Mouse (Mus musculus) heart, embryonic 11.5 days (tissue): Measurements from ENCODE around the gene Creb1. TPM values are rescaled to one million over a fixed set of nuclear protein-coding genes. Genes with fewer than 3 reads are reported as not detected.

ENCODE experiments used
- ATAC-seq: fragments of 200-750 bp; cut with Nextera tagmentation; replicated peaks from 2 replicates; pipeline ENCODE4 v1.8.0; 2017; ENCODE audit warnings: moderate library complexity; ENCODE audit not compliant: insufficient number of reproducible peaks, low FRiP score, low TSS enrichment
- H3K27ac ChIP-seq: fragments of 300-500 bp; sonication (generic); 2 replicates; pipeline ENCODE4 v1.5.1; 2014; ENCODE audit warnings: mild to moderate bottlenecking, low read depth, low read length
- H3K27me3 ChIP-seq: fragments of 300-500 bp; sonication (generic); 2 replicates; pipeline ENCODE4 v1.6.1; 2014; ENCODE audit warnings: mild to moderate bottlenecking, low read length, mixed read lengths; ENCODE audit not compliant: control insufficient read depth, insufficient read depth
- H3K36me3 ChIP-seq: fragments of 300-500 bp; sonication (generic); 2 replicates; pipeline ENCODE4 v1.6.1; 2014; ENCODE audit warnings: mild to moderate bottlenecking, low read length, moderate library complexity, mixed read lengths; ENCODE audit not compliant: control insufficient read depth, insufficient read depth
- H3K4me1 ChIP-seq: fragments of 300-500 bp; sonication (generic); 2 replicates; pipeline ENCODE4 v1.6.1; 2014; ENCODE audit warnings: low read length; ENCODE audit not compliant: control insufficient read depth, insufficient read depth
- H3K4me2 ChIP-seq: fragments of 300-500 bp; sonication (generic); 2 replicates; pipeline ENCODE4 v1.6.1; 2014; ENCODE audit warnings: mild to moderate bottlenecking, moderate library complexity
- H3K4me3 ChIP-seq: fragments of 300-500 bp; sonication (generic); 2 replicates; pipeline ENCODE4 v1.5.1; 2014; ENCODE audit warnings: low read depth, low read length
- H3K9ac ChIP-seq: fragments of 300-500 bp; sonication (generic); 2 replicates; pipeline ENCODE4 v1.6.1; 2014; ENCODE audit warnings: mild to moderate bottlenecking, low read depth, low read length, moderate library complexity
- H3K9me3 ChIP-seq: fragments of 300-500 bp; sonication (generic); replicated peaks from 2 replicates; pipeline ENCODE4 v1.6.1; 2016; ENCODE audit warnings: low read length; ENCODE audit not compliant: control insufficient read depth
- WGBS: fragments of 180-500 bp; shearing (Covaris S2); extraction: QIAGEN DNeasy Blood & Tissue Kit; methylation state at CpG from one replicate; pipeline ENCODE4 v1.1.7; 2014; ENCODE audit not compliant: insufficient replicate concordance; 5-methylcytosine and 5-hydroxymethylcytosine counted together
- polyA plus RNA-seq: library from polyadenylated mRNA; unstranded; fragments of >200 nt; fragmentation: Nextera tagmentation; extraction: Ambion mirVana; gene quantifications from 2 replicates; pipeline ENCODE4 v1.2.1, GENCODE M21; 2014

The Creb1 gene
- polyA plus RNA-seq, 1 experiment from 2014 or later, result 33.2 TPM

- Histone ChIP-seq H3K9me3 (peaks cover 3% of the 10 kb centered on the region; the same call in 1 of the 2 replicates), H3K27me3 (no peaks in the 10 kb centered on the region), H3K36me3 (no peaks in the 10 kb centered on the region), H3K9ac (peak overlapping the region; percentile 98), H3K4me2 (peak overlapping the region; percentile 95), H3K27ac (peak overlapping the region; percentile 100; the same call in 1 of the 2 replicates), H3K4me1 (peaks cover 17% of the 10 kb centered on the region; the same call in 1 of the 2 replicates), H3K4me3 (peak overlapping the region; percentile 91)
- no peak for ATAC-seq
- WGBS, result 26% methylated on average over 7 of the region's 7 CpGs
Measured at GRCm38 (mm10) chr1:64531548-64531947, 897 bp upstream of the Creb1 start.

GRCm38 (mm10) chr1:64532067-64532523 lies 350 bp upstream of the Creb1 start:
- Histone ChIP-seq H3K9me3 (peaks cover 3% of the 10 kb centered on the region; the same call in 1 of the 2 replicates), H3K27ac (peak overlapping the region; percentile 100), H3K4me2 (peak overlapping the region; percentile 95), H3K4me3 (peak overlapping the region; percentile 91), H3K36me3 (no peaks in the 10 kb centered on the region), H3K9ac (peak overlapping the region; percentile 98), H3K4me1 (peaks cover 17% of the 10 kb centered on the region; the same call in 1 of the 2 replicates), H3K27me3 (no peaks in the 10 kb centered on the region)
- WGBS, result under 1% methylated on average over 34 of the region's 34 CpGs
- peak; percentile 64 for ATAC-seq

GRCm38 (mm10) chr1:64533471-64534443 lies 1.3 kb downstream of the Creb1 start:
- 0 out of 2 replicates have a peak, but pooled peaks have one; percentile 2 for ATAC-seq

GRCm38 (mm10) chr1:64538837-64539367 lies 6.5 kb downstream of the Creb1 start:
- H3K4me3 ChIP-seq, result no peak overlapping the region

More at GRCm38 (mm10) chr1:64533471-64534443, 1.3 kb downstream of the Creb1 start:
- Histone ChIP-seq H3K4me1 (peaks cover 20% of the 10 kb centered on the region; the same call in 1 of the 2 replicates), H3K9me3 (no peaks in the 10 kb centered on the region), H3K9ac (peak overlapping the region; percentile 98), H3K36me3 (no peaks in the 10 kb centered on the region), H3K27me3 (no peaks in the 10 kb centered on the region), H3K27ac (peak overlapping the region; percentile 100), H3K4me2 (peak overlapping the region; percentile 80), H3K4me3 (peak overlapping the region; percentile 91)
- WGBS, result under 1% methylated on average over 35 of the region's 35 CpGs

GRCm38 (mm10) chr1:64543750-64544149 lies 11.3 kb downstream of the Creb1 start:
- ATAC-seq, result no peak

More at GRCm38 (mm10) chr1:64538837-64539367, 6.5 kb downstream of the Creb1 start:
- no peaks in the 10 kb centered on the region for H3K27me3 ChIP-seq
- H3K4me2 ChIP-seq, result no peak overlapping the region
- no peaks in the 10 kb centered on the region for H3K36me3 ChIP-seq
- no peak overlapping the region for H3K27ac ChIP-seq
- H3K4me1 ChIP-seq, result peaks cover 11% of the 10 kb centered on the region; the same call in 1 of the 2 replicates
- 86% methylated on average over 3 of the region's 3 CpGs for WGBS
- no peaks in the 10 kb centered on the region for H3K9me3 ChIP-seq
- no peak overlapping the region for H3K9ac ChIP-seq
- no peak for ATAC-seq

GRCm38 (mm10) chr1:64546070-64546469 lies 13.6 kb downstream of the Creb1 start:
- Histone ChIP-seq H3K4me2 (no peak overlapping the region), H3K9ac (no peak overlapping the region), H3K36me3 (no peaks in the 10 kb centered on the region), H3K27ac (no peak overlapping the region), H3K4me3 (no peak overlapping the region), H3K9me3 (no peaks in the 10 kb centered on the region), H3K27me3 (no peaks in the 10 kb centered on the region), H3K4me1 (no peaks in the 10 kb centered on the region; the same call in 1 of the 2 replicates)
- 86% methylated on average over 3 of the region's 3 CpGs for WGBS
- ATAC-seq, result no peak

More at GRCm38 (mm10) chr1:64543750-64544149, 11.3 kb downstream of the Creb1 start:
- Histone ChIP-seq H3K36me3 (no peaks in the 10 kb centered on the region), H3K9me3 (no peaks in the 10 kb centered on the region), H3K27me3 (no peaks in the 10 kb centered on the region), H3K9ac (no peak overlapping the region), H3K4me3 (no peak overlapping the region), H3K27ac (no peak overlapping the region), H3K4me2 (no peak overlapping the region), H3K4me1 (no peaks in the 10 kb centered on the region)
- 85% methylated on average over 5 of the region's 5 CpGs for WGBS

GRCm38 (mm10) chr1:64549380-64549779 lies 16.9 kb downstream of the Creb1 start:
- Histone ChIP-seq H3K9ac (no peak overlapping the region), H3K27me3 (no peaks in the 10 kb centered on the region), H3K27ac (no peak overlapping the region), H3K4me3 (no peak overlapping the region), H3K9me3 (no peaks in the 10 kb centered on the region), H3K4me2 (no peak overlapping the region), H3K36me3 (no peaks in the 10 kb centered on the region), H3K4me1 (no peaks in the 10 kb centered on the region; the same call in 1 of the 2 replicates)
- ATAC-seq, result no peak
- 88% methylated on average over 2 of the region's 2 CpGs for WGBS

GRCm38 (mm10) chr1:64551908-64552307 lies 19.5 kb downstream of the Creb1 start:
- WGBS, result 31% methylated on average over 2 of the region's 2 CpGs
- no peak for ATAC-seq
- no peaks in the 10 kb centered on the region; the same call in 1 of the 2 replicates for H3K4me1 ChIP-seq
- H3K4me2 ChIP-seq, result no peak overlapping the region
- no peak overlapping the region for H3K9ac ChIP-seq
- H3K9me3 ChIP-seq, result no peaks in the 10 kb centered on the region
- no peak overlapping the region for H3K4me3 ChIP-seq
- H3K27me3 ChIP-seq, result no peaks in the 10 kb centered on the region
- no peak overlapping the region for H3K27ac ChIP-seq
- no peaks in the 10 kb centered on the region for H3K36me3 ChIP-seq
